Mouse (Mus musculus): ENCODE measurements around the gene Pet100.

- no peak for TF ChIP-seq CTCF (IDR thresholded peaks at IDR 0.05; ENCODE audit: borderline replicate concordance, extremely low read depth, insufficient read depth, insufficient read length)
- no peak for TF ChIP-seq POLR2A (IDR thresholded peaks at IDR 0.05; ENCODE audit: borderline replicate concordance, extremely low read depth, insufficient read depth, insufficient read length, poor library complexity, severe bottlenecking)
Observed at GRCm38 (mm10) chr8:3674671-3675070, 53.3 kb downstream of the Pet100 start.

Data from brain, embryonic 14.5 days (tissue).